Mouse (Mus musculus) MEL (cell line): ENCODE results near the gene Rufy4. TPM values are rescaled to one million over a fixed set of nuclear protein-coding genes. Genes with fewer than 3 reads are reported as not detected.

Experiments used
- DNase-seq: peaks from one replicate; pipeline ENCODE4 v3.0.0; 2011; ENCODE audit warnings: low read depth, low spot score
- H3K27ac ChIP-seq: 2 replicates; pipeline ENCODE4 v1.5.1; 2012; ENCODE audit warnings: low read depth, mild to moderate bottlenecking, control low read depth, low read length, moderate library complexity; ENCODE audit not compliant: control insufficient read depth
- H3K27me3 ChIP-seq, 2 experiments: fragments of 150-350 bp in 1 of 2; sonication (generic) in 1 of 2; 2 replicates each; pipeline ENCODE4 v1.6.1; 2012; ENCODE audit warnings: low read length in 2 of 2, mild to moderate bottlenecking in 2 of 2, improper control_type of control experiment in 1 of 2, moderate library complexity in 1 of 2; ENCODE audit not compliant: insufficient read depth in 2 of 2, control insufficient read depth in 1 of 2
- H3K36me3 ChIP-seq, 2 experiments: 2 replicates each; pipeline ENCODE4 v1.6.1; 2012 to 2014; ENCODE audit warnings: low read length in 2 of 2, improper control_type of control experiment in 1 of 2, inconsistent platforms in 1 of 2, mild to moderate bottlenecking in 1 of 2; ENCODE audit not compliant: insufficient read depth in 2 of 2, control insufficient read depth in 1 of 2
- H3K4me1 ChIP-seq, 2 experiments: fragments of 150-350 bp in 1 of 2; sonication (generic) in 1 of 2; 2 replicates each; pipeline ENCODE4 v1.6.1; 2012; ENCODE audit warnings: low read length in 2 of 2, improper control_type of control experiment in 1 of 2, mild to moderate bottlenecking in 1 of 2; ENCODE audit not compliant: insufficient read depth in 2 of 2, control insufficient read depth in 1 of 2
- H3K4me3 ChIP-seq, 2 experiments: fragments of 150-350 bp in 1 of 2; sonication (generic) in 1 of 2; 2 replicates each; pipeline ENCODE4 v1.5.1; 2012; ENCODE audit warnings: low read depth in 2 of 2, low read length in 2 of 2, mild to moderate bottlenecking in 2 of 2, moderate library complexity in 2 of 2, control low read depth in 1 of 2, improper control_type of control experiment in 1 of 2; ENCODE audit not compliant: control insufficient read depth in 1 of 2, insufficient read depth in 1 of 2
- H3K79me2 ChIP-seq: 2 replicates; pipeline ENCODE4 v1.6.1; 2012; ENCODE audit warnings: mild to moderate bottlenecking, low read length, moderate library complexity; ENCODE audit not compliant: control insufficient read depth, poor library complexity, insufficient read depth
- H3K9ac ChIP-seq: 2 replicates; pipeline ENCODE4 v1.6.1; 2012; ENCODE audit warnings: low read depth, mild to moderate bottlenecking, control low read depth, low read length, moderate library complexity; ENCODE audit not compliant: control insufficient read depth, poor library complexity, severe bottlenecking
- H3K9me3 ChIP-seq: fragments of 150-350 bp; sonication (generic); replicated peaks from 2 replicates; pipeline ENCODE4 v1.6.1; 2012; ENCODE audit warnings: mild to moderate bottlenecking, low read length, improper control_type of control experiment, moderate library complexity; ENCODE audit not compliant: insufficient read depth
- BHLHE40 ChIP-seq: IDR thresholded peaks from 2 replicates; pipeline ENCODE4 v1.6.1; 2012; ENCODE audit warnings: low read depth, mild to moderate bottlenecking, inconsistent platforms, low read length, improper control_type of control experiment, borderline replicate concordance
- CHD1 ChIP-seq: IDR thresholded peaks from 2 replicates; pipeline ENCODE4 v1.6.1; 2012; ENCODE audit warnings: low read depth, mild to moderate bottlenecking, inconsistent platforms, low read length, improper control_type of control experiment
- CTCF ChIP-seq, 3 experiments: IDR thresholded peaks in 2 of 3; conservative IDR thresholded peaks in 1 of 3; 2 replicates each; pipeline ENCODE4 v1.5.1; 2011 to 2012; ENCODE audit warnings: low read length in 3 of 3, low read depth in 2 of 3, mild to moderate bottlenecking in 2 of 3, improper control_type of control experiment in 1 of 3, inconsistent platforms in 1 of 3, mixed read lengths in 1 of 3, moderate library complexity in 1 of 3; ENCODE audit not compliant: control insufficient read depth in 1 of 3, insufficient read depth in 1 of 3, poor library complexity in 1 of 3, severe bottlenecking in 1 of 3
- ELF1 ChIP-seq: IDR thresholded peaks from 2 replicates; pipeline ENCODE4 v1.6.1; 2014; ENCODE audit warnings: low read depth, mild to moderate bottlenecking, inconsistent platforms, low read length, improper control_type of control experiment, moderate library complexity
- HCFC1 ChIP-seq: IDR thresholded peaks from 2 replicates; pipeline ENCODE4 v1.6.1; 2012; ENCODE audit warnings: low read depth, mild to moderate bottlenecking, inconsistent platforms, low read length, improper control_type of control experiment, moderate library complexity
- JUND ChIP-seq: IDR thresholded peaks from 2 replicates; pipeline ENCODE4 v1.6.1; 2011; ENCODE audit warnings: low read depth, mild to moderate bottlenecking, improper control_type of control experiment, low read length
- KAT2A ChIP-seq: conservative IDR thresholded peaks from 2 replicates; pipeline ENCODE4 v1.6.1; 2012; ENCODE audit warnings: low read depth, low read length, improper control_type of control experiment, inconsistent platforms
- MAFK ChIP-seq: IDR thresholded peaks from 2 replicates; pipeline ENCODE4 v1.6.1; 2011; ENCODE audit warnings: low read depth, mild to moderate bottlenecking, low read length, improper control_type of control experiment, borderline replicate concordance
- MAZ ChIP-seq: IDR thresholded peaks from 2 replicates; pipeline ENCODE4 v1.6.1; 2012; ENCODE audit warnings: low read depth, mild to moderate bottlenecking, inconsistent platforms, low read length, improper control_type of control experiment
- MEF2A ChIP-seq: IDR thresholded peaks from 2 replicates; pipeline ENCODE4 v1.6.1; 2014; ENCODE audit warnings: low read depth, mild to moderate bottlenecking, inconsistent platforms, low read length, improper control_type of control experiment; ENCODE audit not compliant: poor library complexity, insufficient replicate concordance, severe bottlenecking; ENCODE audit errors: extremely low read depth
- MXI1 ChIP-seq: IDR thresholded peaks from 2 replicates; pipeline ENCODE4 v1.6.1; 2011; ENCODE audit warnings: mild to moderate bottlenecking, low read depth, low read length, improper control_type of control experiment
- NELFE ChIP-seq: IDR thresholded peaks from 2 replicates; pipeline ENCODE4 v1.6.1; 2011; ENCODE audit warnings: low read depth, low read length, improper control_type of control experiment
- POLR2A ChIP-seq, 2 experiments: IDR thresholded peaks; 2 replicates each; pipeline ENCODE4 v1.6.1; 2011 to 2012; ENCODE audit warnings: low read length in 2 of 2, mild to moderate bottlenecking in 2 of 2, control low read depth in 1 of 2, improper control_type of control experiment in 1 of 2, low read depth in 1 of 2, moderate library complexity in 1 of 2; ENCODE audit not compliant: control insufficient read depth in 1 of 2, insufficient read depth in 1 of 2, poor library complexity in 1 of 2
- POLR2AphosphoS5 ChIP-seq: IDR thresholded peaks from 2 replicates; pipeline ENCODE4 v1.6.1; 2012; ENCODE audit warnings: low read depth, borderline replicate concordance, mild to moderate bottlenecking, inconsistent platforms, low read length, moderate library complexity, mixed read lengths
- RCOR1 ChIP-seq: IDR thresholded peaks from 2 replicates; pipeline ENCODE4 v1.6.1; 2012; ENCODE audit warnings: low read depth, mild to moderate bottlenecking, inconsistent platforms, low read length, improper control_type of control experiment
- SIN3A ChIP-seq: IDR thresholded peaks from 2 replicates; pipeline ENCODE4 v1.6.1; 2012; ENCODE audit warnings: low read length, improper control_type of control experiment, inconsistent platforms
- TAL1 ChIP-seq: IDR thresholded peaks from 2 replicates; pipeline ENCODE4 v1.6.1; 2012; ENCODE audit warnings: mild to moderate bottlenecking, inconsistent platforms, low read length, moderate library complexity, mixed read lengths
- TCF12 ChIP-seq: IDR thresholded peaks from 2 replicates; pipeline ENCODE4 v1.6.1; 2014; ENCODE audit warnings: low read depth, mild to moderate bottlenecking, inconsistent platforms, low read length, improper control_type of control experiment, moderate library complexity
- USF1 ChIP-seq: IDR thresholded peaks from 2 replicates; pipeline ENCODE4 v1.6.1; 2014; ENCODE audit warnings: low read depth, mild to moderate bottlenecking, inconsistent platforms, low read length, improper control_type of control experiment, moderate library complexity
- USF2 ChIP-seq, 2 experiments: IDR thresholded peaks; 2 replicates each; pipeline ENCODE4 v1.6.1; 2011 to 2012; ENCODE audit warnings: improper control_type of control experiment in 2 of 2, low read length in 2 of 2, borderline replicate concordance in 1 of 2, inconsistent platforms in 1 of 2, low read depth in 1 of 2, mild to moderate bottlenecking in 1 of 2; ENCODE audit not compliant: insufficient read depth in 1 of 2
- ZNF384 ChIP-seq: IDR thresholded peaks from 2 replicates; pipeline ENCODE4 v1.6.1; 2012; ENCODE audit warnings: low read depth, mild to moderate bottlenecking, inconsistent platforms, low read length, improper control_type of control experiment
- polyA plus RNA-seq, 2 experiments: library from polyadenylated mRNA; stranded (reverse) in 1 of 2; unstranded in 1 of 2; fragments of >175 nt in 1 of 2; fragments of >200 nt in 1 of 2; gene quantifications; 2 replicates each; pipeline versions ENCODE4 v1.2.1 to v1.2.4; 2012; ENCODE audit warnings: low replicate concordance in 2 of 2, low read depth in 1 of 2; ENCODE audit not compliant: insufficient read length in 2 of 2, insufficient read depth in 1 of 2, missing spikeins in 1 of 2
- total RNA-seq: library from RNA; depleted of rRNA; stranded (reverse); fragments of 300-350 nt; gene quantifications from 2 replicates; pipeline ENCODE4 v1.2.3, GENCODE M21; 2012

Gene Rufy4
- total and polyA plus RNA-seq, 3 experiments = 0.04 to 0.10 TPM; not detected in 1

GRCm38 (mm10) chr1:74095728-74096127 lies 29.6 kb upstream of the Rufy4 start:
- Histone ChIP-seq H3K9me3 (no peaks in the 10 kb centered on the region), H3K27me3 (no peaks in the 10 kb centered on the region), H3K4me1 (no peaks in the 10 kb centered on the region), H3K36me3 (no peaks in the 10 kb centered on the region), H3K79me2 (no peaks in the 10 kb centered on the region), H3K27ac (no peak overlapping the region), H3K9ac (no peak overlapping the region), H3K4me3 (no peak overlapping the region)
- DNase-seq = no peak
- TF ChIP-seq USF1 (no peak), JUND (no peak), CTCF (IDR thresholded peaks at IDR 0.05 in 2 of 3, conservative IDR thresholded peaks at IDR 0.05 in 1 of 3; ENCODE audit: control insufficient read depth in 1 of 3, insufficient read depth in 1 of 3, low read depth in 2 of 3, low read length in 3 of 3, poor library complexity in 1 of 3, severe bottlenecking in 1 of 3) (no peak), ELF1 (no peak)

DNA sequence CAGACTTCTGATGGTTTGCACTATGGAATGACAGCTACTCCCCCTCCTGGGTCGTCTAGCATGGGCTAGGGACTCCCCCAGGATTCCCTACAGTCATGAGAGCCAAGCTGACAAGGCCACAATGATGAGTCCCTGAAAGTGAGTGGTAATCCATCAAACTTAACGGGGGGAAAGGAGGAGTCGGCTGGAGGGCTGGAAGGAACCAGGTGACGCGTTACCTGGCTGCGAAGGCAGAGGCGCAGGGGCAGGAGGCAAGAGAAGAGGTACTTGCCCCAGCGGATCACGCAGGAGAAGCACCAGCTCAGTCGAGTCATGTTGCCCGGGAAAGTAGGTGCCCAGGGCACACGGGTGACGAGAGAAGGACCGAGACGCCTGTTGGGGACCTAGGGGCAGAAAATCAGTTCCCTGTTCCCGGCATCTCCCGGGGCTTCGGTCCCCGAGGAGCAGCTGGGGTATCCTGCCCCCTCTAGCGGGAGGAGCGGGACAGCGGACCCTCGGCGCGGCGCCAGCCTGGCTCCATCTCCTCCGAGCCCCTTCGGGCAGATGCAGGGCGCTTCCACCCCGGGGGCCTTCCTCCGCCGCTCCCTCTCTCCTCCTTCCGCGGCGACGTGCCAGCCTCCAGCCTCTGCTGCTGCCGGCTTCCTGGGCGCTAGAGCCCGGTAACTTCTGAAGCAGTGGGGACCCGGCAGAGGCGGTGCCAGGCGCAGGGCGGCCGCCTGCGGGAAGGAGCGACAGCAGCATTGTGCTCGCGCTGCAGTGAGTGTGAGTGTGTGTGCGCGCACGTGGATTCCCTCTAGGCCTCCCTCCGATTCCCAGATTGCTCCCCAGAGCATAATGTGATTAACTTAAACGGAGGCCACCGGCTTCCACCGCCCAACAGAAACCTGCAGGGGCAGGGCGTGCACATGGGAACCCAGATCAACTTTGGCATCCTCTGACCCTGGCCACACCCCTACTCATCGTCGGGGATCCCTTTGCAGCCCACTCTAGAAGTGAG lies 27.0 kb upstream of the Rufy4 start:
- Histone ChIP-seq H3K9ac (no peak overlapping the region), H3K79me2 (no peaks in the 10 kb centered on the region), H3K4me1 (no peaks in the 10 kb centered on the region), H3K27me3 (no peaks in the 10 kb centered on the region), H3K9me3 (no peaks in the 10 kb centered on the region), H3K36me3 (no peaks in the 10 kb centered on the region), H3K27ac (no peak overlapping the region), H3K4me3 (no peak overlapping the region)
- DNase-seq = no peak
- TF ChIP-seq CHD1 (no peak), TCF12 (no peak), BHLHE40 (no peak), RCOR1 (no peak), POLR2AphosphoS5 (no peak), USF2 (IDR thresholded peaks at IDR 0.05; ENCODE audit: borderline replicate concordance in 1 of 2, insufficient read depth in 1 of 2, low read depth in 1 of 2, low read length in 2 of 2) (no peak), MAZ (no peak), MAFK (no peak), SIN3A (no peak), POLR2A (IDR thresholded peaks at IDR 0.05; ENCODE audit: control insufficient read depth in 1 of 2, insufficient read depth in 1 of 2, low read depth in 1 of 2, low read length in 2 of 2, poor library complexity in 1 of 2) (no peak), MXI1 (no peak), NELFE (no peak), ELF1 (no peak), KAT2A (no peak), ZNF384 (no peak), HCFC1 (no peak), MEF2A (no peak), TAL1 (no peak), CTCF (IDR thresholded peaks at IDR 0.05 in 2 of 3, conservative IDR thresholded peaks at IDR 0.05 in 1 of 3; ENCODE audit: control insufficient read depth in 1 of 3, insufficient read depth in 1 of 3, low read depth in 2 of 3, low read length in 3 of 3, poor library complexity in 1 of 3, severe bottlenecking in 1 of 3) (no peak)
